Mouse (Mus musculus) intestine, embryonic 16.5 days (tissue): ENCODE data around the gene Kmt5a. TPM values are rescaled to one million over a fixed set of nuclear protein-coding genes. Genes with fewer than 3 reads are reported as not detected.

ENCODE experiments used
- ATAC-seq: fragments of 200-750 bp; cut with Nextera tagmentation; 2 replicates; pipeline ENCODE4 v1.8.0; 2017; ENCODE audit warnings: moderate TSS enrichment, moderate library complexity
- H3K27ac ChIP-seq: fragments of 300-500 bp; sonication (generic); 2 replicates; pipeline ENCODE4 v1.5.1; 2014; ENCODE audit warnings: mild to moderate bottlenecking, low read length
- H3K27me3 ChIP-seq: fragments of 300-500 bp; sonication (generic); replicated peaks from 2 replicates; pipeline ENCODE4 v1.6.1; 2014; ENCODE audit warnings: low read length, control low read depth, mixed read lengths; ENCODE audit not compliant: control insufficient read depth, insufficient read depth
- H3K36me3 ChIP-seq: fragments of 300-500 bp; sonication (generic); 2 replicates; pipeline ENCODE4 v1.6.1; 2014; ENCODE audit warnings: low read length, control low read depth; ENCODE audit not compliant: control insufficient read depth, insufficient read depth
- H3K4me1 ChIP-seq: fragments of 300-500 bp; sonication (generic); 2 replicates; pipeline ENCODE4 v1.6.1; 2014; ENCODE audit warnings: low read length, control low read depth, mixed read lengths; ENCODE audit not compliant: control insufficient read depth, insufficient read depth
- H3K4me2 ChIP-seq: fragments of 300-500 bp; sonication (generic); 2 replicates; pipeline ENCODE4 v1.6.1; 2014; ENCODE audit warnings: low read depth, low read length, control low read depth
- H3K4me3 ChIP-seq: fragments of 300-500 bp; sonication (generic); 2 replicates; pipeline ENCODE4 v1.5.1; 2014; ENCODE audit warnings: mild to moderate bottlenecking, low read length
- H3K9ac ChIP-seq: fragments of 300-500 bp; sonication (generic); 2 replicates; pipeline ENCODE4 v1.6.1; 2014; ENCODE audit warnings: low read depth, low read length
- H3K9me3 ChIP-seq: fragments of 300-500 bp; sonication (generic); 2 replicates; pipeline ENCODE4 v1.6.1; 2016; ENCODE audit warnings: low read length, control low read depth; ENCODE audit not compliant: control insufficient read depth
- WGBS: fragments of 180-500 bp; shearing (Covaris S2); extraction: QIAGEN DNeasy Blood & Tissue Kit; methylation state at CpG from one replicate; pipeline ENCODE4 v1.1.7; 2014; 5-methylcytosine and 5-hydroxymethylcytosine counted together
- polyA plus RNA-seq: library from polyadenylated mRNA; unstranded; fragments of >200 nt; fragmentation: Nextera tagmentation; extraction: Ambion mirVana; gene quantifications from 2 replicates; pipeline ENCODE4 v1.2.1, GENCODE M21; 2015

Gene Kmt5a
- polyA plus RNA-seq, 1 experiment from 2014 or later: 50.6 TPM

- Histone ChIP-seq H3K27me3 (no peaks in the 10 kb centered on the region), H3K4me1 (no peaks in the 10 kb centered on the region), H3K9ac (no peak overlapping the region), H3K9me3 (no peaks in the 10 kb centered on the region), H3K27ac (no peak overlapping the region), H3K4me2 (no peak overlapping the region), H3K4me3 (no peak overlapping the region), H3K36me3 (0 out of 2 replicates have a peak, but pooled peaks cover 14% of the 10 kb centered on the region)
- 90% methylated on average over 6 of the region's 6 CpGs for WGBS
- ATAC-seq: no peak
Observed at GRCm38 (mm10) chr5:124469486-124469885, 29.8 kb downstream of the Kmt5a start.

- no peak for ATAC-seq
- 82% methylated on average over 6 of the region's 6 CpGs for WGBS
Observed at GRCm38 (mm10) chr5:124470591-124471171, 31.0 kb downstream of the Kmt5a start.

GRCm38 (mm10) chr5:124478873-124479204, 39.1 kb downstream of the Kmt5a start:
- Histone ChIP-seq H3K36me3 (0 out of 2 replicates have a peak, but pooled peaks cover 3% of the 10 kb centered on the region), H3K4me3 (no peak overlapping the region), H3K9me3 (no peaks in the 10 kb centered on the region), H3K27me3 (no peaks in the 10 kb centered on the region), H3K4me1 (peaks cover 18% of the 10 kb centered on the region; the same call in 1 of the 2 replicates), H3K9ac (0 out of 2 replicates have a peak overlapping the region, but pooled peaks have one; percentile 17), H3K27ac (peak overlapping the region; percentile 40), H3K4me2 (no peak overlapping the region)
- WGBS: 79% methylated on average over 1 of the region's 1 CpGs
- no peak for ATAC-seq

More at GRCm38 (mm10) chr5:124470591-124471171, 31.0 kb downstream of the Kmt5a start:
- no peak overlapping the region for H3K9ac ChIP-seq
- no peak overlapping the region for H3K4me2 ChIP-seq
- H3K4me1 ChIP-seq: peaks cover 5% of the 10 kb centered on the region; the same call in 1 of the 2 replicates
- H3K9me3 ChIP-seq: no peaks in the 10 kb centered on the region
- H3K36me3 ChIP-seq: 0 out of 2 replicates have a peak, but pooled peaks cover 14% of the 10 kb centered on the region
- no peaks in the 10 kb centered on the region for H3K27me3 ChIP-seq
- H3K27ac ChIP-seq: no peak overlapping the region
- no peak overlapping the region for H3K4me3 ChIP-seq

GRCm38 (mm10) chr5:124480119-124480518, 40.4 kb downstream of the Kmt5a start:
- H3K4me2 ChIP-seq: no peak overlapping the region
- 64% methylated on average over 4 of the region's 4 CpGs for WGBS
- no peaks in the 10 kb centered on the region for H3K27me3 ChIP-seq
- ATAC-seq: no peak
- H3K27ac ChIP-seq: no peak overlapping the region
- H3K4me1 ChIP-seq: peaks cover 23% of the 10 kb centered on the region; the same call in 1 of the 2 replicates
- H3K9me3 ChIP-seq: no peaks in the 10 kb centered on the region
- no peak overlapping the region for H3K4me3 ChIP-seq
- no peak overlapping the region for H3K9ac ChIP-seq
- no peaks in the 10 kb centered on the region for H3K36me3 ChIP-seq

- no peak overlapping the region for H3K4me3 ChIP-seq
- 89% methylated on average over 4 of the region's 4 CpGs for WGBS
- no peak for ATAC-seq
Observed at GRCm38 (mm10) chr5:124481714-124482113, 42.0 kb downstream of the Kmt5a start.

GRCm38 (mm10) chr5:124482436-124482965, 42.8 kb downstream of the Kmt5a start:
- Histone ChIP-seq H3K4me2 (peak overlapping the region; percentile 48), H3K4me3 (peak overlapping the region; percentile 66), H3K4me1 (peaks cover 10% of the 10 kb centered on the region; the same call in 1 of the 2 replicates), H3K27ac (peak overlapping the region; percentile 99), H3K27me3 (no peaks in the 10 kb centered on the region), H3K36me3 (no peaks in the 10 kb centered on the region), H3K9ac (peak overlapping the region; percentile 86), H3K9me3 (no peaks in the 10 kb centered on the region)
- WGBS: 3% methylated on average over 13 of the region's 13 CpGs
- no peak; the same call in 1 of the 2 replicates for ATAC-seq

More at GRCm38 (mm10) chr5:124481714-124482113, 42.0 kb downstream of the Kmt5a start:
- Histone ChIP-seq H3K27ac (no peak overlapping the region), H3K4me1 (peaks cover 12% of the 10 kb centered on the region; the same call in 1 of the 2 replicates), H3K27me3 (no peaks in the 10 kb centered on the region), H3K9me3 (no peaks in the 10 kb centered on the region), H3K9ac (no peak overlapping the region), H3K4me2 (no peak overlapping the region), H3K36me3 (no peaks in the 10 kb centered on the region)

GRCm38 (mm10) chr5:124482966-124483654, 43.4 kb downstream of the Kmt5a start, which contains the start of gene Snrnp35:
Gene Snrnp35 (plus strand): TSS chr5:124483134.
- Histone ChIP-seq H3K4me2 (peak within 1 kb of the TSS; percentile 65), H3K9me3 (no peaks in the 10 kb centered on the region), H3K4me1 (peaks cover 10% of the 10 kb centered on the region; the same call in 1 of the 2 replicates), H3K27me3 (no peaks in the 10 kb centered on the region), H3K27ac (peak within 1 kb of the TSS; percentile 99), H3K9ac (peak within 1 kb of the TSS; percentile 86), H3K4me3 (peak within 1 kb of the TSS; percentile 66), H3K36me3 (no peaks in the 10 kb centered on the region)
- under 1% methylated on average over 48 of the region's 48 CpGs for WGBS
- ATAC-seq: peak; percentile 90

GRCm38 (mm10) chr5:124483655-124484396, 44.1 kb downstream of the Kmt5a start:
- ATAC-seq: peak; percentile 51

GRCm38 (mm10) chr5:124485654-124486053, 45.9 kb downstream of the Kmt5a start:
- Histone ChIP-seq H3K4me3 (no peak overlapping the region), H3K4me1 (peaks cover 4% of the 10 kb centered on the region; the same call in 1 of the 2 replicates), H3K36me3 (peaks cover 5% of the 10 kb centered on the region; the same call in 1 of the 2 replicates), H3K9me3 (no peaks in the 10 kb centered on the region), H3K27ac (no peak overlapping the region), H3K9ac (no peak overlapping the region), H3K27me3 (no peaks in the 10 kb centered on the region), H3K4me2 (no peak overlapping the region)
- no peak for ATAC-seq
- WGBS: 88% methylated on average over 5 of the region's 5 CpGs

More at GRCm38 (mm10) chr5:124483655-124484396, 44.1 kb downstream of the Kmt5a start:
- no peaks in the 10 kb centered on the region for H3K27me3 ChIP-seq
- peak overlapping the region; percentile 66 for H3K4me3 ChIP-seq
- 7% methylated on average over 15 of the region's 15 CpGs for WGBS
- peak overlapping the region; percentile 86 for H3K9ac ChIP-seq
- H3K27ac ChIP-seq: peak overlapping the region; percentile 99
- H3K9me3 ChIP-seq: no peaks in the 10 kb centered on the region
- peak overlapping the region; percentile 65 for H3K4me2 ChIP-seq
- H3K4me1 ChIP-seq: peaks cover 6% of the 10 kb centered on the region; the same call in 1 of the 2 replicates
- H3K36me3 ChIP-seq: no peaks in the 10 kb centered on the region
